Mouse (Mus musculus) layer of hippocampus, postnatal 25 days (tissue): ENCODE measurements around the gene Eefsec. TPM values are rescaled to one million over a fixed set of nuclear protein-coding genes. Genes with fewer than 3 reads are reported as not detected.

Experiments
- DNase-seq, 2 experiments: peaks; one replicate each; pipeline ENCODE4 v3.0.0; 2022; ENCODE audit warnings: mixed read lengths in 2 of 2, low spot score in 1 of 2; ENCODE audit errors: extremely low spot score in 1 of 2
- total RNA-seq, 2 experiments: library from RNA; stranded (reverse); gene quantifications; 2 replicates each; pipeline ENCODE4 v1.2.3; 2021

Eefsec gene
- total RNA-seq, 2 experiments from 2014 or later, result 23.0 to 23.2 TPM

GRCm38 (mm10) chr6:88345311-88345710, 101.0 kb downstream of the Eefsec start:
- DNase-seq, result no peak

GRCm38 (mm10) chr6:88343485-88344450, 102.6 kb downstream of the Eefsec start:
- DNase-seq, result peak; percentile 30 to 74

DNA sequence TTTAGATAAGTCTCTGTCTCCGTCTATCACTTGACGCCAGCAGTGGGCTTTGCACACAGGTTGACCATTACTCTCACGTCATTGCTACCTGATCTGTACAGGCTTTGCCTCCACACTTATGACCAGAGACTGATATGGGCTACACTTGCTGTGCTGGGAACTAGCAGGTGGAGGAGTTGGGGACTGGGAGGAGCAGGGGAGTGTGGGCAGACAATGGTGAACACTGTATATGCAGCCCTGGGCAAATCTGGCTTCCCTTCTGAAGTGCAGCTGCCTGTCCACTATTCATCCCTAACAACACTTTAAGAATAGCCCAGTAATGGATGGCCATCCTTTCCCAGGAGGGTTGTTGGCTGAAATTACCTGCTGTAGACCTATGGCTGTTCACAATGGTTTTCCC, 103.4 kb downstream of the Eefsec start:
- DNase-seq, result no peak

DNA sequence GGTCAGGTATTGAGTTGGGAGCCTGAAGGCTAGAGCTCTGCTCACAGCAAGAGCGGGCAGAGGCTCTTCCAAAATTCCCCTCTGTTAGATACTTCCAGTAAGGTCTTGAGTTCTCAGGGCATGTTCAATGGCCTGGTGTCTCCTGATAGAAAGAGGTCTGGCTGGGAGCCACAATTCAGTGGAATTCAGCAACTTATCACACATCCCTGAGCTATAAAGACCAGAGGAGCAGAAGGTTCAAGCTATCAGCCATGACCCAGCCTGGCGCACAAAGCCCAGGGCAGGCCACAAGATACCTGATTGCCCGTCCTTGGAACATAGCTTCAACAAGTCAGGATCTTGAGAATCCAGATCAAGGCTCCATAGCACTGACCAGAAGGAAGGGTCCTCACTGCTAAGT, 105.2 kb downstream of the Eefsec start:
- DNase-seq, result no peak

- DNase-seq, result no peak
Measured at GRCm38 (mm10) chr6:88340761-88341160, 105.6 kb downstream of the Eefsec start.

DNA sequence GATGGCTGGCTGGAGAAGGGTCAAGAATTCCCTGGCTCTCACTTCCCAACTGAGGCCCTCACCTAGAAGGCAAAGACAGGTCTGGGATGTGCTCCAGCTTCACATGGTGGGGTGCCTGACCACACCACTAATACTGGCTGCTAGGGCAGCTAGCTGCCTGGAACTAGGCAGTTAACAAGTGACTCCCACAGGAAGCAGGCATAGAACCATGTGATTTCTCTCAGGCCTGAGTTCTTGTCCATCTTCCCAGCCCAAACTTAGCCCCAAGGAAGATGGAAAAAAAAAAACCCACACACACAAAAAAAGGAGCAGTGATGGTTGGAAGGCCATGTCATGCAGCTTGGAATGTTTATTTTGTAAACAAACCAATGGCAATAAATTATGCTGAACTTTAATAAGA, 117.0 kb downstream of the Eefsec start:
- no peak for DNase-seq

DNA sequence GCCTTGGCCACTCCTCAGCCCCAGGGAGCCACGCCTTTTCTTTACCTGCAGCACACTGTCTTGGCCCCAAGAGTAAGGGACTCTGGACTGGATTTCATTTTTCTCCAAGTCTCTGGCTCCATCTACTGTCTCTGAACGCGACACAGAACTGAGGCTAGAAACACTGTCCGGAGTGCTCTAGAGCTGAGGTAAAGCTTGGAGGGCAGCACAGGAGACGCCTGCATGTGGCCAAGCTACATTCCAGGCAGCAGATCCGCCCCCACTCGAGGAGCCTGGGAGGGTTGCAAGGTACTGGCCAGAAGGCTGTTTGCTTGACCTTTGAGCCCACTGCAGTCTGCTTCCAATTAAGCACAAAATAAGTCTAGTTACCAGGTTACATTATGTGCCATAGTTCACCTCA, 124.5 kb downstream of the Eefsec start:
- DNase-seq, result peak in 1 of 2 experiments; percentile 8

GRCm38 (mm10) chr6:88321253-88321652, 125.1 kb downstream of the Eefsec start:
- no peak for DNase-seq

DNA sequence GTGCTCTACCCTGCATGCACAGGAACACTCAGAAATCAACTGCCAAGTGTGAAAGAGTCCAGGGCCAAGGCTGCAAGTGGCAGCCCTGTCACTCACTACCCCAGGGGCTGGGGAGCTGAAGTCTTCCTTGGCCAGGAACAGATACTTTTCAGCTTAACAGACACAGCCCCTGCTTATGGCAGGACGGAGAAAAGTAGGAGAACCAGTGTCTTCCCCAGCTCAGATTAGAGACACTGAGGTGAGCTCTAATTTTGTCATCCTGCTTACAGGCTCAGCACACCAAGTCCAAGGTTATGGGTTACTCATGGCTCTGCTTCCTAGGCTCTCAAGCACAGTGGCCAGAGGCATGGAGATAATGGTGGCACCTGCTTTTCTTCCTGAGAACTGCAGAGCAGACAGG, 126.6 kb downstream of the Eefsec start:
- no peak for DNase-seq

GRCm38 (mm10) chr6:88315295-88315694, 131.0 kb downstream of the Eefsec start:
- DNase-seq, result no peak

GRCm38 (mm10) chr6:88313937-88314336, 132.4 kb downstream of the Eefsec start:
- DNase-seq, result no peak

GRCm38 (mm10) chr6:88311593-88311992, 134.7 kb downstream of the Eefsec start:
- no peak for DNase-seq

GRCm38 (mm10) chr6:88306100-88306746, 140.1 kb downstream of the Eefsec start:
- DNase-seq, result no peak

- no peak for DNase-seq
Measured at GRCm38 (mm10) chr6:88301234-88301633, 145.1 kb downstream of the Eefsec start.

- no peak for DNase-seq
Measured at GRCm38 (mm10) chr6:88299491-88299890, 146.8 kb downstream of the Eefsec start.

DNA sequence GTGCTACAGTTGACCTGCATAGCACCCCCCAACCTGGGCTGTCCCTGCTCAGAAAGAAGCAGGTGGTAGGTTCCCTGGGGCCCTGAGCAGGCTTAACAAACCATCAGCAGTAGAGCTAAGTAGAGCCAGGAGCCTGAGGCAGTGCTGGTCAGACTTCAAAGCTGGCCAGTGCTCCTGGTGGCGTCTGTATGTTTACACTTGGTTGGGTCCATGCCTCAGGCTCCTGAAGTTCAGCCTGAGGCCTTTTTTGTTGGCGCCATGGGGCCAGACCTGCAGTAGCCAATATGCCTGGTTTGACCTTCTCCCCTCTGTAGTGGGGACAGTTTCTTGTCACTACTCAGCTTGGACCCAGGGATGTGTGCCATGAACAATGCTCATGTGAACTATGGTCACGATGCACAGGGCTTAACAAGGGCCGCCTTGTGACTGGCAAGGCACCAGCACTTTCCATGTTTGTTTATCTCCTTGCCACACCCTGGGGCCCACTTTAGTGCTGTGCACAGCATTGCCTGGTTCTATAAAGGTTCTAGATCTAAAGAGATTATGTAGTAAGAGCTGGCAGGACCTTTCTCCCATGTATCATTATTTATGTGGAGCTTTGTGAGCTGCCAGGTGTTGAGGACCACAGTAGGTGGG, 153.9 kb downstream of the Eefsec start:
- no peak for DNase-seq

- peak; percentile 9 for DNase-seq
Measured at GRCm38 (mm10) chr6:88290129-88290766, 156.1 kb downstream of the Eefsec start.

DNA sequence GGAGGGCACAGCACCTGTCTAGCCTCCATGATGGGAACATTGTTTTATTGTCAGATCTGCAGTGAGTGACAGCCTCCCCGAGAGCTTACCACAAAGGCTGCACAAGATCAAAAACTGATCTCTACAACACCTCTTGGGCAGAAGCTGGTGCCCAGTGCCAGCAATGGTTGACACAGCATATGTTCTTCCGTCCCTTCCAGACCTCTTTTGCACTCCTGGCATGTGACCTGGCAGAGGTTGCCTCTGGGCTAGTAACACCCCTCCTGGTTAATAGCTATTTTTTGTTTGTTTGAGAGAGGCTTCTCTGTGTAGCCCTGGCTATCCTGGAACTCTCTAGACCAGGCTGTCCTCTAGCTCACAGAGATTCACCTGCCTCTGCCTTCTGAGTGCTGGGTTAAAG, 168.2 kb downstream of the Eefsec start:
- DNase-seq, result no peak

DNA sequence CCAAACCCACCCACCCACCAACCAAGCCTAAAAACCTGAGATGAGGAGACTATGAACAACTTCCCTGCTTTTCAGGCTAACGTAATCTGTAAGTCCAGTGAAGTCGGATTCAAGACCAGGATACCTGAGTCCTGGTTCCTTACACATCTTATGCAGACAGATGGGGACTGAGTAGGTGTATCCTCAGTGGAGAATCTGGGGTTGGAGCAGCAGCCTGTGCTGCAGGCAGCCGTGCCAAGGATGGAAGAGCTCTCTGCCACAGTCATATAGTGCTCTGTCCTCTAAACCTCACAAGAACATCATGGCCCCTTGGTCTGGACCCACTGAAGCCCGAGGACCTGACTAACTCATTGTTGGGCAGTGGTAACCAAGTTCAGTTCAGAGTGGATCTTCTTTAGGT, 169.1 kb downstream of the Eefsec start:
- DNase-seq, result no peak

- no peak for DNase-seq
Measured at GRCm38 (mm10) chr6:88276221-88276620, 170.1 kb downstream of the Eefsec start.

GRCm38 (mm10) chr6:88274623-88275022, 171.7 kb downstream of the Eefsec start:
- DNase-seq, result no peak
